Mouse (Mus musculus): ENCODE results near the gene Ube2a. TPM values are rescaled to one million over a fixed set of nuclear protein-coding genes. Genes with fewer than 3 reads are reported as not detected.

The Ube2a gene
- polyA plus RNA-seq, 1 experiment from 2014 or later = 121 TPM

DNA sequence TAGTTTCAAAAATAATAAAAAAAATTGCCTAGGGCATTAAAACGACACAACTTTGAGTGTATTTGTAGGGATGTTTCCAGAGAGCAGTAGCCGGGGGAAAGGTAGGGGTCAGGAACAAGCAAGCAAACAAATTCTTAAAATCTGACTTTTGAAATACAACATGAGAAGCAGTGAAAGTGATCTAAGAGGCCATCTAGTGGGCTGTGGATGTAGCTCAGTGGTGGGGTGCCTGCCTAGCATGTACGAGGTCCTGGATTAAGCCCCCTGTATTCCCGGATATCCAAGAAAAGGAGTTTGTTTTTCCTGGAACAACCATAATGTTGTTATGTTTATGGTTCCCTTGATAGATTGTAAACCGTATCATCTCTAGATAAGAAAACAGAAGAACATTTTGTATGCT, 32.8 kb downstream of the Ube2a start:
- Histone ChIP-seq H3K4me3 (no peak overlapping the region), H3K36me3 (no peaks in the 10 kb centered on the region), H3K27me3 (no peaks in the 10 kb centered on the region), H3K9me3 (no peaks in the 10 kb centered on the region), H3K27ac (no peak overlapping the region), H3K4me2 (no peak overlapping the region), H3K4me1 (no peaks in the 10 kb centered on the region; the same call in 1 of the 2 replicates), H3K9ac (no peak overlapping the region)
- no peak for ATAC-seq (ENCODE audit: insufficient number of reproducible peaks, low FRiP score, low TSS enrichment, low read depth)
- WGBS = 34% methylated on average over 5 of the region's 5 CpGs

DNA sequence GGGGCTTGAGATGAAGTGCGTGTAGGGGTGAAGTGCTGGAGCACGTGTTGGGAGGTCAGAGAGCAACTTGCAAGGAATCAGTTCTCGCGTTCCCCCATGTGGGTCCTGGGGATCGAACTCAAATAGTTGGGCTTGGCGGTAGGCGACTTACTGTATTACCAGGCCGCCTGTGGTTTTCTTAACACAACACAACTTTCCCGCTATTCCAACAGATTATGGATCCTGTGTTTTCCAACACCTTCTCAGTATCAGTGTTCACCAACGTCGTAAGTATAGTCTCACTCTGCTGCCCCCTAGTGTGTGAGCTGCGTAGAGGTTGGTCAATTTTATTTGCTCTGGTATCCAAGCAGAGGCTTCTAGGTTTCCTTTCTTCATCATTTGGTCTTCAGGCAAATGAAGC, 37.6 kb downstream of the Ube2a start:
- Histone ChIP-seq H3K27me3 (no peaks in the 10 kb centered on the region), H3K9ac (no peak overlapping the region), H3K4me1 (no peaks in the 10 kb centered on the region), H3K4me2 (no peak overlapping the region), H3K27ac (no peak overlapping the region), H3K36me3 (no peaks in the 10 kb centered on the region), H3K4me3 (no peak overlapping the region), H3K9me3 (no peaks in the 10 kb centered on the region)
- no peak for ATAC-seq (ENCODE audit: insufficient number of reproducible peaks, low FRiP score, low TSS enrichment, low read depth)
- 47% methylated on average over 12 of the region's 12 CpGs for WGBS

DNA sequence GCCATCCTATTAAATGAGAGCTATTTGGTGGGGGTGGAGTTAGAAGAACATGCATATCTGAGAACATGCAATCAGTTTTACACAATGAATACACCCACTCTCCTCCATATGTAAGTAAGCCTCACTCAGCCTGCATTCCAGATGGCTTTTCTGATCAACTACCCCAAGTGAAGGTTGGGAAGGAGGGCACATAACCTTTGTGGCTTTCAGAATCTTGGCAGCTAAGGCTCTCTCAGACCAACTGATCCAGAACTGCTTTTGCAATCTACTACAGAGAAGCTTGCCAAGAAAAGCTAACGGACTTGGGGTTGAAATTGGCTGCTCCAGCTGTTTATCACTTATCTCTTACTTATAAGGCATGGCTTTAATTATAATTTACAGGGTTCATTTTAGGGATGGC, 44.0 kb downstream of the Ube2a start:
- H3K9ac ChIP-seq = no peak overlapping the region
- no peaks in the 10 kb centered on the region for H3K36me3 ChIP-seq
- WGBS = 52% methylated on average over 1 of the region's 1 CpGs
- H3K9me3 ChIP-seq = no peaks in the 10 kb centered on the region
- H3K27me3 ChIP-seq = no peaks in the 10 kb centered on the region
- no peaks in the 10 kb centered on the region for H3K4me1 ChIP-seq
- H3K27ac ChIP-seq = no peak overlapping the region
- no peak overlapping the region for H3K4me2 ChIP-seq
- no peak for ATAC-seq (ENCODE audit: insufficient number of reproducible peaks, low FRiP score, low TSS enrichment, low read depth)
- no peak overlapping the region for H3K4me3 ChIP-seq

DNA sequence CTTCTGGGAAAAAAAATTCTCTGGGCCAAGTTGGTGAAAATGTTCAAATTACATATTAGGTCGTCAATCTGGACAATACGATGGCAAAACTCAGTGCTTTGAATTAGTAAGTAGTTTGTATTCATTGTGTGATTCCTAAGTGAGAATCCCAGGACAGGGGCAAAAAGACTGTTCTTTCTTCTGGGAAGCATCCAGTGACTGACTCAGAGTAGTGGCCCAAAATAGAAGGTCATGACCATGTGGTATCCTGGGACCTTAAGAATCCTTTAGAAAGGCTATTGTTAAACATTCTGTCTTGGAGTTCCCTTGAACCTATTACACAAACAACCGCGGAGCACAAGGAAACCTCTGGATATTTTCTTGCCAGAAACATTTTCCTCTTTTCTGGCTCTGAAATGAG, 47.6 kb downstream of the Ube2a start:
- ATAC-seq (ENCODE audit: insufficient number of reproducible peaks, low FRiP score, low TSS enrichment, low read depth) = no peak
- H3K36me3 ChIP-seq = 0 out of 2 replicates have a peak, but pooled peaks cover 3% of the 10 kb centered on the region
- no peaks in the 10 kb centered on the region for H3K9me3 ChIP-seq
- H3K4me1 ChIP-seq = no peaks in the 10 kb centered on the region
- H3K4me2 ChIP-seq = no peak overlapping the region
- H3K27me3 ChIP-seq = no peaks in the 10 kb centered on the region
- no peak overlapping the region for H3K4me3 ChIP-seq
- H3K9ac ChIP-seq = no peak overlapping the region
- no peak overlapping the region for H3K27ac ChIP-seq
- 80% methylated on average over 4 of the region's 4 CpGs for WGBS

DNA sequence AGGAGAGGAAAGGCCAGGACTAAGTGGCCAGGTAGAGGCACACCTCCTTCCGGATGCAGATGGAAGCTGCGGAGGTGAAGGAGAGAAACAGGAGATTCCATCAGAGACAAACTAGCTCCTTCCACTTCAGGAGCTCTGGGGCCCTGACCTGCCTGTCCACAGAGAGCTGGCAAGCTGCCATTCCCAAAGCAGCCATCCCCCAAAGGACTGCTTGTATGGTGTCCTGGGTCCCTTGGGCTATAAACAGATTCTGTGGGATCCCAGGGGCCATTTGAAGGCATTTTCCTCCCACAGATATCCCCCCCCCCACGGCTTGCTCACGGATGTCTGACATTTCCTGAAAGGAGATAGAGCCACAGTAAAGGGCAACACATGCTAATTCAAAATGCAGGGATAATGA, 55.1 kb downstream of the Ube2a start:
- Histone ChIP-seq H3K9me3 (no peaks in the 10 kb centered on the region), H3K36me3 (peaks cover 7% of the 10 kb centered on the region; the same call in 1 of the 2 replicates), H3K4me1 (no peaks in the 10 kb centered on the region), H3K4me2 (no peak overlapping the region), H3K9ac (no peak overlapping the region), H3K27me3 (no peaks in the 10 kb centered on the region), H3K4me3 (no peak overlapping the region), H3K27ac (no peak overlapping the region)
- ATAC-seq (ENCODE audit: insufficient number of reproducible peaks, low FRiP score, low TSS enrichment, low read depth) = no peak
- WGBS = 76% methylated on average over 4 of the region's 4 CpGs

DNA sequence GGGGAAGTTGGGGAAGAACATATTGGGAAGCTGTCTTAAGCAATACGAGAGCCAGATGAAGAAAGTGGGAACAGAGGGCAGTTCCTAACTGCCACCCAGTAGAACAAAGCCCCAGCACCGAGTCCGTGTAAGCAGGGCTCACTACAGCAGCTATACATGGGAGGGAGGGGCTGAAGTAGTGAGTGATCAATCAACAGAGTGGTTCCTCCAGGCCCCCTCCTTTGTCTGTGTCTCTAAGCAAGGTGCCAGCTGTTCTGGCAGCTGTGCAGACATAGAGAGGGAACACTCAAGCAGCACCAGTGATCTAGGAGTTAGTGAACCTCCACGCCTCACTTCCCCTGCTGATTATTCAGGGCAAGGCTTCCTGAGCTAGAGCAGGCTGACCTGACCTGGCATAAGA, 56.0 kb downstream of the Ube2a start:
- no peaks in the 10 kb centered on the region for H3K9me3 ChIP-seq
- no peak overlapping the region for H3K4me2 ChIP-seq
- H3K4me3 ChIP-seq = no peak overlapping the region
- H3K27ac ChIP-seq = no peak overlapping the region
- H3K9ac ChIP-seq = no peak overlapping the region
- no peak for ATAC-seq (ENCODE audit: insufficient number of reproducible peaks, low FRiP score, low TSS enrichment, low read depth)
- no peaks in the 10 kb centered on the region for H3K27me3 ChIP-seq
- WGBS = 79% methylated on average over 4 of the region's 4 CpGs
- H3K4me1 ChIP-seq = no peaks in the 10 kb centered on the region
- H3K36me3 ChIP-seq = peaks cover 7% of the 10 kb centered on the region; the same call in 1 of the 2 replicates

DNA sequence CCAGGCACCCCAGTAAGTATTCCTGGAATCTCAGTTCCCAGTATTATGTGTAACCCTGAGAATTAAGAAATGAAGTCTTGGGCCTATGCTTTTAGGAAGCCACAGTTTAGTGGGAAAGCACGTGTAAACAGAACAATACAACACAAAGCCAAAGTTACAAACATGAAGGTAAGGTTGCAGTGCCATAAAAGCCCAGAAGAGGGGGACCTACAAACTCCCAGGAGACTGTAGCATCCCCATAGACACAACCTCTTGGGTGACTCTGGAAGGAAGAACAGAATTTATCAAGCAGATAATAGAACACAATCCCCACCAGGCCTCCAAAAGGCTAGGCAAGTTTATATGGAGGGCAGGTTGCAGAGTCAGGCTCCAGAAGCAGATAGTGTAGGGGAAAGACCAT, 56.9 kb downstream of the Ube2a start:
- H3K9me3 ChIP-seq = no peaks in the 10 kb centered on the region
- H3K9ac ChIP-seq = no peak overlapping the region
- peaks cover 4% of the 10 kb centered on the region; the same call in 1 of the 2 replicates for H3K36me3 ChIP-seq
- no peak overlapping the region for H3K27ac ChIP-seq
- no peaks in the 10 kb centered on the region for H3K4me1 ChIP-seq
- WGBS = 54% methylated on average over 1 of the region's 1 CpGs
- no peak for ATAC-seq (ENCODE audit: insufficient number of reproducible peaks, low FRiP score, low TSS enrichment, low read depth)
- no peak overlapping the region for H3K4me2 ChIP-seq
- H3K4me3 ChIP-seq = no peak overlapping the region
- H3K27me3 ChIP-seq = no peaks in the 10 kb centered on the region

Other genes starting within 250 kb of the Ube2a start
- gene Akap17b, start 228.5 kb upstream of the Ube2a start, polyA plus RNA-seq (2015; fragmentation: Nextera tagmentation; extraction: Ambion mirVana) = 3.6 and 4.2 TPM in 2 replicates
- 3.8 and 4.9 TPM in 2 replicates for gene Slc25a43, start 130.2 kb upstream of the Ube2a start, polyA plus RNA-seq (2015; fragmentation: Nextera tagmentation; extraction: Ambion mirVana)
- 508 and 523 TPM in 2 replicates for gene Slc25a5, start 78.2 kb upstream of the Ube2a start, polyA plus RNA-seq (2015; fragmentation: Nextera tagmentation; extraction: Ambion mirVana)
- gene C330007P06Rik, start 211 bp downstream of the Ube2a start, polyA plus RNA-seq (2015; fragmentation: Nextera tagmentation; extraction: Ambion mirVana) = 30.4 and 31.7 TPM in 2 replicates
- 1.2 and 1.3 TPM in 2 replicates for gene Nkrf, start 29.0 kb downstream of the Ube2a start, polyA plus RNA-seq (2015; fragmentation: Nextera tagmentation; extraction: Ambion mirVana)
- gene Sept6, start 117.9 kb downstream of the Ube2a start, polyA plus RNA-seq (2015; fragmentation: Nextera tagmentation; extraction: Ambion mirVana) = 43.9 and 45.9 TPM in 2 replicates
- gene Sowahd, start 174.9 kb downstream of the Ube2a start, polyA plus RNA-seq (2015; fragmentation: Nextera tagmentation; extraction: Ambion mirVana) = not detected in 2 replicates
- 405 and 591 TPM in 2 replicates for gene Rpl39, start 211.5 kb downstream of the Ube2a start, polyA plus RNA-seq (2015; fragmentation: Nextera tagmentation; extraction: Ambion mirVana)
- 14.9 and 15.0 TPM in 2 replicates for gene Upf3b, start 236.4 kb downstream of the Ube2a start, polyA plus RNA-seq (2015; fragmentation: Nextera tagmentation; extraction: Ambion mirVana)

Measured in limb, embryonic 15.5 days (tissue).